Mouse (Mus musculus) gastrocnemius, adult 8-10 months (tissue): ENCODE data around the gene Maml3. TPM values are rescaled to one million over a fixed set of nuclear protein-coding genes. Genes with fewer than 3 reads are reported as not detected.
A peak's percentile ranks its signal among the peaks of the same experiment; 100 is the strongest.

Experiments used
- DNase-seq, 2 experiments: peaks; one replicate each; pipeline ENCODE4 v3.0.0; 2022; ENCODE audit warnings: low spot score in 2 of 2
- total RNA-seq, 4 experiments: library from RNA; stranded (reverse); gene quantifications; 2 replicates each; pipeline ENCODE4 v1.2.4; 2022

The Maml3 gene
- total RNA-seq, 4 experiments from 2014 or later, result 1.2 to 2.4 (median 1.8) TPM

DNA sequence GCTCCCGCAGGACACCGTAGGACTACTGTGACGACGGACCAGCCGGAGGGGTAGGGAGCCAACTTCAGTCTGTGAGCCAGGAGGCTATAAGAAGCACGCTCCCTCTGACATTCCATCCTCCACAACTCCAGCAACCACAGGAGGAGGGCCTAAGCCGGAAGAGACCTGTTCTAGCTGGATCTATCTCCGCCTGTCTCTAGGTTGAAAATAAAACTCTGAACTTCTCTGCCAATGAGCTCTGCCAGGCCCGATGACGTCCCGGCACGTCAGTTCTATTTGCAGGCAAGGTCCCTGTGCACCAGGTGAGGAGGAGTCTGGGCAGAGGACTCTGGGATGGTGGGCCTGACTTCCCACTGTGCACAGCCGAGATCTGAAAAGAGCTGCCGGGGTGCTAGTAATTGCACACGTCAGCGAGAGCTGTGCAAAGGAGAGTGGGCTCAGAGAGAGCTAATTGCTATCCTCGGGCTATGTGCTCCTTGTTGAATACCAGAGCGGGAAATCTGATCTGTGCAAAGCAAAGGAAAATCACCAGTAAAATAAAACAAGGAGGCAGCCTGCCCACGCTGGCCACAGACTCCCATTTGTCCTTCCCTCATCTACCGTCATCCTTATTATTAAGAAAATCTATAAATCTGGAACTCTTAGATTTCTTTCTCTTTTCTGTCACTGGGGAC is 58.7 kb downstream of the Maml3 start:
- peak; percentile 73 to 74 for DNase-seq

DNA sequence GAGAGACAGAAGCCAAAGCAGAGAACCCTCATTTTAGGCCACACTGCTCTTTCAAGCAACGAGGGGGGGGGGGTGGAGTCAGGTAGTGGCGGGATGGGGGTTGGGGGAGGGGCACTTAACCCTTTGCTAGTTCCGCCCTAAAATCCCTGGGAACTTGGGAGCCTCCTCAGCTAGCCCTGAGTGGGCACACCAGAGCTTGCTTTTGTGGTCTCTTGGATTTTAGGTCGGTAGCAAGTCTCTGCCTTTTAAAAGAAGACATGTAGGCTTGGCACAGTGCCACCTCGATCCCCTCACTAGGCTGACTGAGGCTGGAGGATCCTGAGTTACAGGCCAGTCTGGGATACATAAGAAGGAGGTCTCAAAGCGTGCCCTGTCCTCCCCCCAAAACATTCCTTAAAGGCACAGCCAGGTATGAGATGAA is 59.6 kb downstream of the Maml3 start:
- DNase-seq, result no peak

DNA sequence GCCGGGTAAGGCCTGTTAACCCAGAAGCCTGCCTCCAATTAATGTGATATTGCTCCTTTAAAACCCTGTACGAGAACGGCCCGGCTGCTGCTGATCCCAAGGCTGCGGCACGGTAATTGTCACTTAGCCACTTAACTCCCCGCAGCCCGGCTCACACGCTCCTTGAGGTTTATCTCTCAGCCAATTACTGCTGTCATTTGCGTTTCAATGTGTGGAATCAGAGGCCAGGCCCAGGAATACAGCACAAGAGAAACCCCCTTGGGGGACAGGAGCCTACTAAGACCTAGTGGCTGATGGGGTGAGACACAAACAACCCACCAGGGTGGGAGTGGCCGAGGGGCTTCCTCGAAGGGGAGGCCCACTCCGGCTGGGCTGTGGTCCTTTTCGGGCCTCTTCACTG is 60.2 kb downstream of the Maml3 start:
- no peak for DNase-seq

DNA sequence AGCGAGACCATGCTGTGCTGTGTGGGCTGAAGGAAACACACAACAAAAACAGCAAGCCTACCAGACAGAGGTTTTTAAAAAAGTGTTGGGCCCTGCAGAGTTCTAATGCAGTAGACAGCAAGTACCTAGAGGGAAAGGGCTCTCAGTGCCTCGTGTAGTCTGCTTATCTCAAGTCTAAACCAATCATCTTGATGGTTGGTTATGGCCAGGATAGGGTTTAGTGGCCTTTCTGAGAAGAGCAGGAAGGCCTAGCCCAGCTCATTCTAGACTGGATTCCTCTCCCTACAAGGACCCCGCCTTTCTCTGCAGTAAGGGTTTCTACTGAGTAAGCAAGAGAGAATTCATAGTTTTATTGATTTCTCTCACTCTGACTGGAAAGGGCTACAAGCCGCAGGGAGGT is 61.0 kb downstream of the Maml3 start:
- DNase-seq, result no peak

DNA sequence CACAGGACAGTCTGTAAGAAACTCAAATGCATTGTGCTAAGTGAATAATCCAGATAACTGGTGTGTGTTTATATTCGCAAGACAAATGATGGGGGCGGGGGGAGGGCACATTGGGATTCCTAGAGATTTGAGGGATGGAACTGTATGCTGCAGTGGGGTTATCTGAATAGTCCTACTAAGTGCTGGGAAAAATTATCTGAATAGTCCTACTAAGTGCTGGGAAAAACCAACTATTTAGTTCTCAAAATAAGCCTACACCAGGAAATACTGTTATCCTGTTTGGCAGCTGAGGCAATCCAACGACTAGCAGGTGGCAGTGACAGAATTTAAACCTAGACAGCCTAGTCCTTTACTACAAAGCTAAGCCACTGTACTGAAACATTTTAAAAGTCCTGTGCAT is 62.2 kb downstream of the Maml3 start:
- DNase-seq, result no peak

DNA sequence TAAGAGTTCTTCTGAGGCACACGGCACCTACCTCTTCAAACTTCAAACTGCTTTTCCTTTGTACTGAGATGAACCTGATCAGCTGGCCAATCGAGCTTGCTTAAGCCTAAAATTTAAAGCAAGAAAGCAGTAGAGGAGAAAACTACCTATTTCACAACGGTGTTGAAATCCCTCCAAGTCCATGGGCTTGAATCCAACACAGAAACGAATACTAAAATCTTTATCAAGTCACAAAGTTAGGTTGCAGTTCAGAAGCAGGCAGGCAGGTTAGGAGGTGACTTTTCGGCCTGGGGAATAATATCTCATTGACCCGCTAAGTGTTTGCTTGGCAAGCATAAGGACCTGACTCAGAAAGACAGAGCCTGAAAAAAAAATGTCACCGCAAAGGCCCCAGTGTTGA is 64.9 kb downstream of the Maml3 start:
- DNase-seq, result no peak

DNA sequence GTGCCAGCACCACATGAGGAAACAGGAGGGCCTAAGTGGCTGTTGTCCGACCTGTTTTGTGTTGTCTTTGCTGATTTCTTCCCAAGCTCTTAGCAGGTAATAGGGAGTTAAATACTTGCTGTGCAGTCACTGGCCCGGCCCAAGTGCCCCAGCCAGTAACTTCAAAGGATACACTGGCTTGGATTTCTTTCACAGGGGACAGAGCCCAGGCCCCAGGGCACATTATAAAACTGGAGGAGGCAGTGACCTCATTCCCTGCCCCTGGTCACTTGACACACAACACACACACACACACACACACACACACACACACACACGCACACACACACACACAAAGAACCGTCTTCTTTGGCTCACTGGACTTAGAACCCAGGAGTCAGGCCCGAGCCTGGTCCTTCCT is 67.6 kb downstream of the Maml3 start:
- DNase-seq, result no peak

DNA sequence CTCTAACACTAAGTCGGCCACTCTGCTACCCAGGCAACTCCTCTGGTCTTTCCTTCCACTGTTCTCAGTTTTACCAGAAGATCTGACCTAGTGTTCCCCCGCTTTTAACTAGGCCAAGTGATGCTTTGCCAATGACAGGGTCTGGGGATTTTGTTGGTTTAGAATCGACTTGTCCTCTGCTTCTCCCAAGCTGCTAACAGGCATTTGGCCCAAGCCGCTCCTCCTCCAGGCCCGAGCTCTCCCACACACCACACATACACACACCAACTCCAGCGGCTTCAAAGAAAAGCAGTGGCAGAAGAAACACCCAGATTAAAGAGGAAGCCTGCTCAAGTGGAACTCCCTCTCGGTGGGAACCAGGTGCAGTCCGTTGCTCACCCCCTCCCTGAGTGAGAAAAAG is 69.5 kb downstream of the Maml3 start:
- no peak for DNase-seq

DNA sequence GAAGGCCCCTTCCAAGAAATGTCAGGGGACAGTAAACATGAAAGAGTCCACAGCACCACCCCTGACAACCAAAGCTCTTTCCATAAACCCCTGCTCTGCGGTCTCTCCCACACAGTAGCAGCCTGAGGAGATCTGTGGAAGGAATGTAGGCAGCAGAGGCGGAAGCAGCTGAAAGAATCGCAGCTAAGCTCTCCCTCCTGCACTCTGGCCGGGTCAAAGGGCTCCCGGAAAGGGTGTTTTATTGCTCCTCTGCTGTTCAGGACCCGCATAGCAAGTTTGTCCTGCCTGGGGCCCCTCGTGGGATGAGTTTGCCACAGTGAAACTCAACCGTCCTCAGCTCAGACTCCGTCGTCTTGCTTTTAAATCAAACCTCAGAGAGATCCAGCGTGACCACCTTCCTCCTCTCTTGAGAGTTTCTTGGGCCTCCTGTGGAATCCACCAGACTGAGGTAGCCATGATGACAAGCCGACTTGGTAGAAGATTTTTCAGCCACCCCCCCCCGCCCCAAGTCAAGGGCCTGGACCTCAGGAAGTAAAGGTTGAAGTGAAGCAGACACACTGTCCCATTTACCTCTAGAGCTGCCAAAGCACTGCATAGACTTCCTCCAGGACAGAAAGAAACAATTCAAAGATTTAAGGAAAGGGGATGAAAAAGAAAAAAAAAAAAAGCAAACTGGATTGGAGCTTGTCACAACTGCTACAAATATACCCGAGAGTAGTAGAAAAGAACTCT is 70.9 kb downstream of the Maml3 start:
- no peak for DNase-seq

DNA sequence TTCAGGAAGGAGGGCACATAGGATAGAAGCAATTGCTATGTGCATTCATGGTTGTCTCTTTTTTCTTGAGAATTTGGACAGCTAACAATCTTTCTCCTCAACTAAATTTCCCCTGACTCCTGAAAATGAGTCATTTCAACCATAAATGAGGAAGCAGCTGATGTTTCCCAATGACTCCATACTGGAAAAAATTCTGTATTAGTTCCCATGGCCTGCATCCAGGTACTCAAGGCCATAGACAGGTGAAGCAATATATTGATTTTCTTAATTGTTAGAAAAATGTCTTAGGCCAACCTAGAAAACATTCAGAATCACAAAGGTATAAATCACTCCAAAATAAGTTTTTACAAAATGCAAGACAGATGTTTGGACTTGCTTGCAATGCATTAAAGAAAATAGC is 73.5 kb downstream of the Maml3 start:
- DNase-seq, result no peak

DNA sequence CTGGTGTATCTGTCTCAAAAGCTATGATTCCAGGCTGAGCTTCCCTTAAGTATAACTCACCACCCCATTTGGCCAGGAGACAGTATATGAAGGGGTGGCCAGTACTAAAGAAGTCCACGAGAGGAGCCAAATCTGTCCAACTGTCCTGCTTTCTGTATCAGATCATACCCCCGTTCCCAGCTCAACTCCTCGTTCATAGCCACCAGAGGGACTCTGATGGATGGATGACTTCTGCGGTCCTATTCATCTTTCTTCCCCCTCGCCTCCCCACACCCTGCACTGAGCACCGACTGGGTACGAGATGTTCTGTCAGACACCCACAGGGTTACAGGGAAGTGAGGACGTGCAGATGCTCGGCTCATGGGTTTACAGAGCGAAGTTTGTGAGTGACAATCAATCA is 74.8 kb downstream of the Maml3 start:
- DNase-seq, result no peak

DNA sequence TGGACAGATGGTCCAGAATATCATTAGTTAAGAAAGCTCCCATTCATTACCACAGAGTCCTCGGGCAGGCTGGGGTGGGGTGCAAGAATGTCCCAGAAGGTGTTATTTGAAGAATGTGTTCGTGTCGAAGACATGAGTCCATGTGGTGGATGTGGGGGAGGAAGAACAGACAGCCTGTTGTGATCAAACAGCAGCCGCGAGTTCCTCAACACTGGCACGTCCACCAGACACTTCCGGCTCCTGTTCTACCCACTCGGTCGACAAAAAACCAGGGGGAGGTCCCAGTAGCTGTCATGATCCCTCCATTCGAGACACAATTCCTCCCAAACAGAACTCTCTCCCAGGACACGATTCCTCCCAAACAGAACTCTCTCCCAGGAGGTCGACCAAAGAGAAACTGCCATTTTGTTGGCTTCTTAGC is 75.2 kb downstream of the Maml3 start:
- DNase-seq, result no peak

DNA sequence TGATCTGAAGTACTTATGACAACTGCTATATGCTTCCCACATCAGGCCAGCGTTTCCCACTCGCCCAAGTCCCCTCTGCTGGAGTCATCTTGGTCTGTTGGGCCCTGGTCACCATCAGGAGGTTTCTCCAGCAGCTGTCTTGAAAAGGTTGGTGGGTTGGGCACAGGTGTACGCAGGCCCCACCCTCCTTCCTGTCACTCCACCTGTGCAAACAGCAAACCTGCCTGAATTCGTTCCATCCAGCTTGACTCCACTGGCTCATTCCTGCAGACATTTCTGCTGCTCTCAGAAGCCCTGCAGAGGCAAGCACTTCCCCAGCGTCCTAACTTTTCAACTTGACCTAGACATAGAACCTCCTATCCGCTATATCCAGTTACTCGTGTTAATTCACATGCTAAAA is 76.9 kb downstream of the Maml3 start:
- DNase-seq, result no peak

DNA sequence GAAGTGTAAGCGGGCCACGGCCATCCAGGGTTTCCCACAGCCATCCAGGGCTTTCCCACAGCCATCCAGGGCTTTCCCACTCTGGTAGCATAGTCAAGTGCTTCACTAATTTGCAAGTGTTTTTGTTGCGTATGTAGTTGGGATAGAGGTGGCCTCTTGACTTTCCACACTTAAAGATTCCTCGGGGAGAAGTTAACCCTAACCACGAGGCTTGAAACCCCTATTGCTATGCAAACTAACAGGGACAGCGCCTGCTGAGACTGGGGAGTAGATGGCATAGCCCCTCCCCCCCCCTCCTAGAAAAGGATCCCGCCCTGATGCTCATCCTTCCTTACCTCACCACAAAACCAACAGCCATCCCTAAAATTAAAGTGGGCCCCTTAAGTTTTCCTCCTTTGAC is 82.4 kb downstream of the Maml3 start:
- no peak for DNase-seq

DNA sequence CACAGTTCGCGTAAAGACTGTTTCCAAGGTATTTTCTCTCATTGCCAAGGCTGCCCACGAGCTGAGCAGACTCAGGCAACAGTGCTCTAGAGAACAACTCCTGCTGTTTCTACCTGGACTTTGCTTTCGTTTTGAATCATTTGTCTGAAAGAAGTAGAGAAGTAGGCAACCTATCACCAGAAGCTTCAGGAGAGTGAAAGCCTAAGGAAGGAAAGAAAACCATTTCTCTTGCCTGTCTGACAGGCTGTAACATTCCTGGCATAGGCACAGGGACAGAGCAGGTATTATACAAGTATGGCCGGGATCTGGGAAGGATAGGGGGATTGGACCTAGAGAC is 86.8 kb downstream of the Maml3 start:
- no peak for DNase-seq

DNA sequence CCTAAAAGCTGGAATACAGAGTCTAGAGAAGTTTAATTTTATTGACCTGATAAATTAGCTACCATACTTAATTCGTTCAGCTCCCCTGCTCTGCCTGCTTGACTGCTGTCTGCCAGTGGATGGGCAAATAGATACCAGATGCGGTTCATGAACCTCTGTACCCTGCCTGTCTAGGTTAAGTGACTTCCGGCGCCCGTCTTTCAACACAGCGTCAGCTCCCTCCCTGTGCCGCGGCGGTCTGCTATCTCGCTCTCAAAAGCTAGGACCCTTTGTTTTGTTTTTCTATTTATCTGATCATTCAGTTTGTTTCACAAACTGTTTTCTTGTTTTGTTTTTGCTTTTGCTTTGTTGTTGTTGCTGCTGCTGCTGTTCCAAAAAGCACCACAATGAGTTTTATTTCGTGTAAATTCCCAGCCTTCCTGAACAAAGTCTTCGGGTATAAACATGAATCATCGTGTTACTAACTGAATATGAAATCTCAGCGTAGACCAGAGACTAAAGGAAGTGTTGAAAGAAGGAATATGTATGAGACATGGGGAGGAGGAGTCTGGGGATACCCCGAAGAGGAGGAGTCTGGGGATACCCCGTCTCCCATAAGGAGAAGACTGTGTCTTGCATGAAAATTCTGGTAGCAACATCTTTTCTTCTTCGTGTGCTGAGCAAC is 87.3 kb downstream of the Maml3 start:
- no peak for DNase-seq

DNA sequence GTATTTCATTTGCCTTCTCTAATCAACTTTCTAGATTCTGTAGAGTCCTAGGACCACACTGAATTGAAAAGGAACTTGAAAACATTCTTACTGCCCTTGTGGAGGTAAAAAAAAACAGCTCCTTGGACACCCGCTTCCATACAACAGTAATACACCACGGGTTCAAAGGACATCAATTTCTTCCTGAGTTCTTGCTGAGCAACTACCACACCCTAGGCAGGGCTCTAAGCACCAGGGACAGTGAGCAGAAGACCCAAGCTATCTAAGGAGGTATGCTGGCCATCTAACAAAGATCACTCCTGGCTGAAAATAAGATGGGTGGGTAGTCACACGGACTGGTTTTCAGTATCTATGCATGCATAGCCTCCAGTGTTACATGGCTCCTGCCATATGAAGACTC is 88.7 kb downstream of the Maml3 start:
- no peak for DNase-seq

DNA sequence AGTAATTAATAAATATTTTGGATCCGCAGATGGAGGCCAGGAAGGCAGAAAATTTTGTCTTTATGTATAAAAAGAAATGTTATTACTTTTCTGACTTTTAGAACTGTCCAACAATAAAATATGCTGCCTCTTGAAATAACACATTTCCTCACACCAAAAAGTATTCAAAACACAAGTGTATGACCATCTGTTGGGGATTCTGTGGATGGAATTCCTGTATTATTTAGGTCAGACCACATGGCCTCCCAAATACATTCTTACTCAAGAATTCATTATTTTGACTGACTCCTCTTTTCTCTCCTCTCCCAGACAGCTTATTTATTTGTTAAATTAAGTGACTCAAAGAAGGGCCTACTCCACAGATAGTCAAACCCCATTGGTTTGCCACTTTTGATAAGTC is 89.3 kb downstream of the Maml3 start:
- no peak for DNase-seq

DNA sequence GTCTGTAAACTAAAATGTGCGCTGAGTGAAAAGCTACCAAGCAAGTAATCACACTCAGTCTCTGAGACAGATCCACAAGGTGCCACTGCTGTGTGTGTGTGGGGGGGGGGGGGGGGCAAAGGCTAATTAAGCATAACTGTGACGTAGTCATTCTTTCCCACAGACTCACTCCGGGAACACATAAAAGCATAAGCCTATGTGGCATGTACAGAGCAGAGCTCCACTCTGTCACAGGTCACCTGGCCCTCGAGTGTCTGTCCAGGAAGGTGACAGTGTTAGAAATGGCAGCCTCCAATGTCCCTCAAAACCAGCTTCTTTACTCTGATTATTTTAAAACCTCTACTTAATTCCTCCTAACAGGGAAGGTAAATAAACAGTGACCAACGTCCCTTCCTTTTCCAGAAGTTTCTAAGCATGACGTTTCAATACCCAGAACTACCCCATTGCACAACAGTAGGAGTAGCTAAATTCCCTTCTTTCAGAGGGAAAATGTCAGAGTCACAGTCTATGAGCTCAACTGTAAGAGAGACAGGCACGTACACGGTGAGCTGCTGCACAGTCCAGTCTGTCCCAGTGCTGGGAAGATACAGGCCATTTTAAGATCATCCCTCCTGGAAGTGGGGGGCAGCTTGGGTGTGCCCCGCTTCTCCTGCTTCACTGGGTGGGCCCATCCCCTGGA is 93.7 kb downstream of the Maml3 start:
- DNase-seq, result no peak

DNA sequence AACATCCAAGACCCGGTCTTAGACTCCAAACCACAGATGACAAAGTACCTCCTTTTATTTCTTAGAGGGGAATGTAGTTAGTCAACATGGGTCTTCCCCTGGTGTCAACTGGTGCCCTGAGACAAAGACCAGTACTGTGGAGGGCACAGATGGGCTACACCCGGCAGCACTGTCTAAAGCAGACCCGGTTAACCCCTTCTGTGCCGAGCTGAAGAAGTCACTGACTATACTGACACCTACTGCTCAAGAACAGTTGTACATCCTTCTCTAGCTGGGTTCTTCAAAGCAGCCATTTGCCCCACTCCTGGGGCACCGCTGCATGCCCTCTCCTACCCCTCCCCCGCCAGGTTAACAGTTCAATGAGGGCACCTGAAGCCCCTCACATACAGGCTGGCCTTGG is 95.6 kb downstream of the Maml3 start:
- no peak for DNase-seq

DNA sequence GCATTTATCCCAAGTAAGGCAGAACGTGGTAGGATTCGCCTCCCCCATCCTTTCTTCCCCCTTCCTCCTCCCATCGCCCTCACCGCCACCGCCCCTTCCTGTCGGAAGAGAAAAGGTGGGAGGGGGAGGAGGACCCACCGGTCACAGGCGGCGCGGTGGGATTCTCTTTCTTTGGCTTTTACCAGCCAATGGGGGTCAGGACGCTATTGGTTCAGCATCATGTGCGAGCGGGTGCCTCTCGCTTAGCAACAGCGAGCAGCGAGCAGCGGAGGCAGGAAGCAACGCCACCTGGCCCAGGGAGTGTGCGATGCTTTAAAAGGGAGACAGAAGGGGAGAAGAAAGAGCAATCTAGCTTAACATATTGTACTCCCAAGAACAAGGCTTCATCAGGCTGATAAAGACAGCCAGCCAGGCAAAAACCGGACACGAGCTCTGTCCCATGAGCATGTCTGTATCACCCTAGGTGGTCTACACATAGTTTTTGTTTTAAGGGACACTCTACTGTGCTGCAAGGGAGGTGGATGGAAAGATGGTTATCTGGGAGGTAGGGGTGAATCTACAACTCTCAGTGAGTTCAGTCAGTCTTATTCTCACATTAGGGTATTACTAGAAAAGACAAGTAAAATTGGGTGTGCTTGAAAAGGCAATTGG is 97.1 kb downstream of the Maml3 start:
- DNase-seq, result no peak
